12 mouse cellular contexts compared by ENCODE assay signal in genomic region chr12:110674243-110674642, GRCm38 (mm10). TPM values are rescaled to one million over a fixed set of nuclear protein-coding genes. Genes with fewer than 3 reads are reported as not detected.
A peak's percentile ranks its signal among the peaks of the same experiment; 100 is the strongest.
DNase-seq lines count a peak whose midpoint lies in the region; ATAC-seq and TF ChIP-seq lines count a peak whose summit lies in the region.
"Had no signal": no experiment of that assay in that cellular context is flagged by ENCODE, and none has a peak within 500 bp of the region (broad histone marks: within the 10 kb centered on the region; RNA-seq: fewer than 3 reads in every experiment).

No protein-coding gene starts in this region.

- no peak overlapping the region for H3K9ac ChIP-seq in hindbrain, embryonic 11.5 days (ENCODE audit: low read depth, low read length)
- H3K9ac ChIP-seq in hindbrain, embryonic 16.5 days (ENCODE audit: low read depth, low read length): no peak overlapping the region
- no peak overlapping the region for H3K9ac ChIP-seq in neural tube, embryonic 11.5 days (ENCODE audit: low read length)
- no peak overlapping the region for H3K9ac ChIP-seq in heart, embryonic 11.5 days (ENCODE audit: low read depth, low read length)
- H3K9ac ChIP-seq: embryonic facial prominence, embryonic 13.5 days; neural tube, embryonic 13.5 days had no signal

- DNase-seq in hindbrain, embryonic 11.5 days (ENCODE audit: low spot score): peak; percentile 46
- peak; percentile 29 for DNase-seq in neural tube, embryonic 11.5 days (ENCODE audit: low spot score)
- no peak for DNase-seq in neural tube, embryonic 10.5 days (ENCODE audit: extremely low spot score, low spot score)
- DNase-seq in brain, embryonic 14.5 days (ENCODE audit: low read depth): no peak
- no peak for DNase-seq in right cerebral cortex, postnatal 10 days (ENCODE audit: low spot score in 2 of 2)

- no peaks in the 10 kb centered on the region for H3K4me1 ChIP-seq in hindbrain, embryonic 11.5 days (replicated peaks; ENCODE audit: control insufficient read depth, insufficient read depth, low read length)
- no peaks in the 10 kb centered on the region for H3K4me1 ChIP-seq in hindbrain, embryonic 16.5 days (ENCODE audit: control insufficient read depth, insufficient read depth, low read depth, low read length)
- no peaks in the 10 kb centered on the region for H3K4me1 ChIP-seq in neural tube, embryonic 11.5 days (ENCODE audit: control insufficient read depth, insufficient read depth, low read length)
- no peaks in the 10 kb centered on the region for H3K4me1 ChIP-seq in small intestine, adult 2 months (ENCODE audit: control insufficient read depth, insufficient read depth, insufficient read length, low read length)
- H3K4me1 ChIP-seq in heart, embryonic 11.5 days (ENCODE audit: control insufficient read depth, insufficient read depth, low read length): no peaks in the 10 kb centered on the region
- H3K4me1 ChIP-seq: embryonic facial prominence, embryonic 13.5 days; neural tube, embryonic 13.5 days had no signal

- H3K4me2 ChIP-seq in hindbrain, embryonic 11.5 days (replicated peaks; ENCODE audit: low read depth, low read length): no peak overlapping the region
- no peak overlapping the region for H3K4me2 ChIP-seq in hindbrain, embryonic 16.5 days (ENCODE audit: low read length)
- no peak overlapping the region for H3K4me2 ChIP-seq in neural tube, embryonic 11.5 days (ENCODE audit: low read depth)
- H3K4me2 ChIP-seq in heart, embryonic 11.5 days: no peak overlapping the region
- H3K4me2 ChIP-seq: embryonic facial prominence, embryonic 13.5 days; neural tube, embryonic 13.5 days had no signal

- WGBS in hindbrain, embryonic 11.5 days: 54% methylated on average over 5 of the region's 5 CpGs
- WGBS in hindbrain, embryonic 16.5 days: 48% methylated on average over 5 of the region's 5 CpGs
- WGBS in neural tube, embryonic 11.5 days: 51% methylated on average over 5 of the region's 5 CpGs
- WGBS in small intestine, adult 2 months: 56% methylated on average over 5 of the region's 5 CpGs
- 47% methylated on average over 5 of the region's 5 CpGs for WGBS in heart, embryonic 11.5 days (ENCODE audit: insufficient replicate concordance)

- no peak overlapping the region for H3K4me3 ChIP-seq in hindbrain, embryonic 11.5 days (ENCODE audit: low read depth, low read length)
- H3K4me3 ChIP-seq in hindbrain, embryonic 16.5 days (ENCODE audit: low read length): no peak overlapping the region
- no peak overlapping the region for H3K4me3 ChIP-seq in neural tube, embryonic 11.5 days (ENCODE audit: low read depth, low read length)
- no peak overlapping the region for H3K4me3 ChIP-seq in small intestine, adult 2 months (ENCODE audit: low read depth, low read length)
- H3K4me3 ChIP-seq in heart, embryonic 11.5 days (ENCODE audit: low read depth, low read length): no peak overlapping the region
- H3K4me3 ChIP-seq: embryonic facial prominence, embryonic 13.5 days; neural tube, embryonic 13.5 days had no signal

- TF ChIP-seq POLR2A in brain, embryonic 14.5 days (IDR thresholded peaks at IDR 0.05; ENCODE audit: borderline replicate concordance, extremely low read depth, insufficient read depth, insufficient read length, poor library complexity, severe bottlenecking): no peak
- no peak for TF ChIP-seq POLR2A in small intestine, adult 2 months (IDR thresholded peaks at IDR 0.05; ENCODE audit: low read depth, low read length)

- no peaks in the 10 kb centered on the region for H3K27me3 ChIP-seq in hindbrain, embryonic 11.5 days (ENCODE audit: control insufficient read depth, insufficient read depth, low read length)
- H3K27me3 ChIP-seq in hindbrain, embryonic 16.5 days (replicated peaks; ENCODE audit: control insufficient read depth, insufficient read depth, low read length): no peaks in the 10 kb centered on the region
- no peaks in the 10 kb centered on the region for H3K27me3 ChIP-seq in neural tube, embryonic 11.5 days (ENCODE audit: control insufficient read depth, insufficient read depth, low read length)
- H3K27me3 ChIP-seq in small intestine, adult 2 months (ENCODE audit: control insufficient read depth, insufficient read depth, low read length): no peaks in the 10 kb centered on the region
- H3K27me3 ChIP-seq in heart, embryonic 11.5 days (ENCODE audit: control insufficient read depth, insufficient read depth, low read length): no peaks in the 10 kb centered on the region
- H3K27me3 ChIP-seq: embryonic facial prominence, embryonic 13.5 days; neural tube, embryonic 13.5 days had no signal

- TF ChIP-seq CTCF in brain, embryonic 14.5 days (IDR thresholded peaks at IDR 0.05; ENCODE audit: borderline replicate concordance, extremely low read depth, insufficient read depth, insufficient read length): peak; percentile 62; the same call in 1 of the 2 replicates
- peak; percentile 23; the same call in 1 of the 2 replicates for TF ChIP-seq CTCF in small intestine, adult 2 months (IDR thresholded peaks at IDR 0.05; ENCODE audit: extremely low read depth, insufficient read length, insufficient replicate concordance, low read depth, low read length)

- no peak overlapping the region for H3K27ac ChIP-seq in hindbrain, embryonic 11.5 days (ENCODE audit: low read depth, low read length)
- H3K27ac ChIP-seq in hindbrain, embryonic 16.5 days (ENCODE audit: low read depth, low read length): no peak overlapping the region
- H3K27ac ChIP-seq in neural tube, embryonic 11.5 days (ENCODE audit: low read depth, low read length): no peak overlapping the region
- no peak overlapping the region for H3K27ac ChIP-seq in small intestine, adult 2 months (ENCODE audit: insufficient read depth, low read depth, low read length)
- no peak overlapping the region for H3K27ac ChIP-seq in heart, embryonic 11.5 days (ENCODE audit: low read depth, low read length)
- H3K27ac ChIP-seq: embryonic facial prominence, embryonic 13.5 days; neural tube, embryonic 13.5 days had no signal

- ATAC-seq in hindbrain, embryonic 11.5 days (ENCODE audit: low FRiP score): no peak
- ATAC-seq in hindbrain, embryonic 16.5 days: no peak
- no peak for ATAC-seq in neural tube, embryonic 11.5 days (ENCODE audit: insufficient read depth, low FRiP score, low TSS enrichment)
- no peak for ATAC-seq in heart, embryonic 11.5 days (replicated peaks; ENCODE audit: insufficient number of reproducible peaks, low FRiP score, low TSS enrichment)

- no peaks in the 10 kb centered on the region for H3K9me3 ChIP-seq in hindbrain, embryonic 11.5 days (ENCODE audit: control insufficient read depth, low read length)
- H3K9me3 ChIP-seq in hindbrain, embryonic 16.5 days (ENCODE audit: control insufficient read depth, low read length): no peaks in the 10 kb centered on the region; the same call in 1 of the 2 replicates
- H3K9me3 ChIP-seq in neural tube, embryonic 11.5 days (ENCODE audit: control insufficient read depth, low read length): no peaks in the 10 kb centered on the region
- H3K9me3 ChIP-seq in heart, embryonic 11.5 days (replicated peaks; ENCODE audit: control insufficient read depth, low read length): no peaks in the 10 kb centered on the region
- H3K9me3 ChIP-seq: embryonic facial prominence, embryonic 13.5 days; neural tube, embryonic 13.5 days had no signal

- H3K36me3 ChIP-seq in hindbrain, embryonic 11.5 days (ENCODE audit: control insufficient read depth, insufficient read depth, low read length): no peaks in the 10 kb centered on the region
- peaks cover 5% of the 10 kb centered on the region; the same call in 1 of the 2 replicates for H3K36me3 ChIP-seq in hindbrain, embryonic 16.5 days (ENCODE audit: control insufficient read depth, insufficient read depth, low read length)
- peaks cover 3% of the 10 kb centered on the region; the same call in 1 of the 2 replicates for H3K36me3 ChIP-seq in neural tube, embryonic 11.5 days (ENCODE audit: control insufficient read depth, insufficient read depth, low read length)
- H3K36me3 ChIP-seq in small intestine, adult 2 months (ENCODE audit: control insufficient read depth, insufficient read depth, low read length): 0 out of 2 replicates have a peak, but pooled peaks cover 2% of the 10 kb centered on the region
- H3K36me3 ChIP-seq in heart, embryonic 11.5 days (ENCODE audit: control insufficient read depth, insufficient read depth, low read length): no peaks in the 10 kb centered on the region; the same call in 1 of the 2 replicates

RNA-seq across cellular contexts. Expression of gene 1700001K19Rik, which starts 8.2 kb away (rescaled TPM):
- 0.42 TPM in 1 of 2 replicates, not detected in the other for polyA plus RNA-seq in hindbrain, embryonic 11.5 days (2014; fragmentation: Nextera tagmentation; extraction: Ambion mirVana)
- 0.16 and 0.55 TPM in 2 replicates for polyA plus RNA-seq in hindbrain, embryonic 16.5 days (2015; fragmentation: Nextera tagmentation; extraction: Ambion mirVana)
- not detected in 2 replicates for polyA plus RNA-seq in neural tube, embryonic 11.5 days (2014; fragmentation: Nextera tagmentation; extraction: Ambion mirVana)
- not detected in 2 replicates for polyA plus RNA-seq in brain, embryonic 14.5 days (2012; rRNA removed)
- not detected in 2 replicates for polyA plus RNA-seq in small intestine, adult 2 months (2012; rRNA removed)
- polyA plus RNA-seq in heart, embryonic 11.5 days (2014; fragmentation: Nextera tagmentation; extraction: Ambion mirVana): 0.23 TPM in 1 of 2 replicates, not detected in the other
- polyA plus RNA-seq: embryonic facial prominence, embryonic 13.5 days; heart, embryonic 14.5 days; urinary bladder, adult 2 months had no signal

RNA-seq across cellular contexts. Expression of gene Hsp90aa1, which starts 28.3 kb away (rescaled TPM):
- polyA plus RNA-seq in hindbrain, embryonic 11.5 days (2014; fragmentation: Nextera tagmentation; extraction: Ambion mirVana): 1,493 and 1,600 TPM in 2 replicates
- polyA plus RNA-seq in hindbrain, embryonic 16.5 days (2015; fragmentation: Nextera tagmentation; extraction: Ambion mirVana): 1,477 and 1,618 TPM in 2 replicates
- 1,365 and 1,445 TPM in 2 replicates for polyA plus RNA-seq in neural tube, embryonic 11.5 days (2014; fragmentation: Nextera tagmentation; extraction: Ambion mirVana)
- 436 and 488 TPM in 2 replicates for polyA plus RNA-seq in brain, embryonic 14.5 days (2012; rRNA removed)
- 21.0 and 23.2 TPM in 2 replicates for polyA plus RNA-seq in small intestine, adult 2 months (2012; rRNA removed)
- 729 and 869 TPM in 2 replicates for polyA plus RNA-seq in heart, embryonic 11.5 days (2014; fragmentation: Nextera tagmentation; extraction: Ambion mirVana)

Comparison
In these comparisons a context has a peak if more than half of its experiments do, and no peak if none do; other contexts are left out.
1. DNase-seq: peak in hindbrain, embryonic 11.5 days (single experiment) and neural tube, embryonic 11.5 days (single experiment); none in neural tube, embryonic 10.5 days (single experiment), brain, embryonic 14.5 days (single experiment) and right cerebral cortex, postnatal 10 days (0 of 2).
2. RNA of gene Hsp90aa1, which starts 28.3 kb away (polyA plus RNA-seq): 1,477 to 1,618 TPM in hindbrain, embryonic 16.5 days, 1,493 to 1,600 TPM in hindbrain, embryonic 11.5 days, 1,365 to 1,445 TPM in neural tube, embryonic 11.5 days, 729 to 869 TPM in heart, embryonic 11.5 days and 436 to 488 TPM in brain, embryonic 14.5 days; 21.0 to 23.2 TPM in small intestine, adult 2 months; every median in the first group is over 10 times any median in the second.